Mouse (Mus musculus): ENCODE measurements around the gene Tbc1d2. TPM values are rescaled to one million over a fixed set of nuclear protein-coding genes. Genes with fewer than 3 reads are reported as not detected.

The Tbc1d2 gene
- polyA plus RNA-seq, 1 experiment from 2014 or later, result 6.7 TPM

- H3K27me3 ChIP-seq (replicated peaks; ENCODE audit: insufficient read depth, low read length), result no peaks in the 10 kb centered on the region
- no peak for DNase-seq (ENCODE audit: low spot score)
- TF ChIP-seq EP300 (IDR thresholded peaks at IDR 0.05) (no peak), CTCF (IDR thresholded peaks at IDR 0.05) (no peak)
- no peaks in the 10 kb centered on the region for H3K9me3 ChIP-seq (ENCODE audit: low read length)
- no peak overlapping the region for H3K27ac ChIP-seq (ENCODE audit: low read length)
- H3K36me3 ChIP-seq (ENCODE audit: insufficient read depth, low read length), result no peaks in the 10 kb centered on the region
- no peak overlapping the region for H3K4me3 ChIP-seq (ENCODE audit: low read depth, low read length)
- 53% methylated on average over 21 of the region's 22 CpGs for WGBS
- no peak for ATAC-seq
- H3K4me2 ChIP-seq (replicated peaks; ENCODE audit: low read depth, low read length), result no peak overlapping the region
- no peak overlapping the region for H3K9ac ChIP-seq (replicated peaks; ENCODE audit: low read depth)
- H3K4me1 ChIP-seq (ENCODE audit: insufficient read depth, low read depth, low read length), result 0 out of 2 replicates have a peak, but pooled peaks cover 5% of the 10 kb centered on the region
Observed at GRCm38 (mm10) chr4:46558672-46559667, 91.0 kb downstream of the Tbc1d2 start.

- WGBS, result 66% methylated on average over 3 of the region's 3 CpGs
- 0 out of 2 replicates have a peak, but pooled peaks cover 5% of the 10 kb centered on the region for H3K4me1 ChIP-seq (ENCODE audit: insufficient read depth, low read depth, low read length)
Observed at GRCm38 (mm10) chr4:46556933-46557332, 93.1 kb downstream of the Tbc1d2 start.

DNA sequence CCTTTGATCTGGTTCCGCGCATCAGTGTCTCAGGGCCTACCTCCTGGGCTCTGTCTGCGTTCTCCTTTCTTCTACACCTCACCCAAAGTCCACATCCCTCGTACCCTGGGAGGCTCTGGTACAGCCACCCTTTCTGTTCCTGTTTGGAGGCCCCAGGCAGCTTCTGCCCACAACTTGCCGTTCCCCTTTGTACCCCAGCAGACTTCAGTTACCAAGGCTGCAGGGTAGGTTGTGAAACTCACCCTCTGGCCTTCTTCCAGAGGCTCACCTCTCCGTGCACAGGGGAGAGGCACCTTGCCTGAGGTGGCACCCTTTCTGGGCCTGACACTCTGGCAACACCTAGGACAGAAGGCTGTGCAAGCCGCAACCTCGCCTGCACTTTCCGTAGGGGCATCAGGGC is 94.2 kb downstream of the Tbc1d2 start:
- WGBS, result 72% methylated on average over 9 of the region's 9 CpGs

More at GRCm38 (mm10) chr4:46556933-46557332, 93.1 kb downstream of the Tbc1d2 start:
- H3K4me2 ChIP-seq (replicated peaks; ENCODE audit: low read depth, low read length), result no peak overlapping the region
- H3K27me3 ChIP-seq (replicated peaks; ENCODE audit: insufficient read depth, low read length), result no peaks in the 10 kb centered on the region
- TF ChIP-seq EP300 (IDR thresholded peaks at IDR 0.05) (no peak), CTCF (IDR thresholded peaks at IDR 0.05) (no peak)
- H3K4me3 ChIP-seq (ENCODE audit: low read depth, low read length), result no peak overlapping the region
- no peak overlapping the region for H3K9ac ChIP-seq (replicated peaks; ENCODE audit: low read depth)
- H3K9me3 ChIP-seq (ENCODE audit: low read length), result no peaks in the 10 kb centered on the region
- no peak overlapping the region for H3K27ac ChIP-seq (ENCODE audit: low read length)
- no peaks in the 10 kb centered on the region for H3K36me3 ChIP-seq (ENCODE audit: insufficient read depth, low read length)
- DNase-seq (ENCODE audit: low spot score), result no peak
- ATAC-seq, result no peak

More for the DNA sequence above, 94.2 kb downstream of the Tbc1d2 start:
- Histone ChIP-seq H3K4me3 (ENCODE audit: low read depth, low read length) (no peak overlapping the region), H3K9ac (replicated peaks; ENCODE audit: low read depth) (no peak overlapping the region), H3K4me2 (replicated peaks; ENCODE audit: low read depth, low read length) (no peak overlapping the region), H3K4me1 (ENCODE audit: insufficient read depth, low read depth, low read length) (0 out of 2 replicates have a peak, but pooled peaks cover 5% of the 10 kb centered on the region), H3K36me3 (ENCODE audit: insufficient read depth, low read length) (no peaks in the 10 kb centered on the region), H3K27me3 (replicated peaks; ENCODE audit: insufficient read depth, low read length) (no peaks in the 10 kb centered on the region), H3K27ac (ENCODE audit: low read length) (no peak overlapping the region), H3K9me3 (ENCODE audit: low read length) (no peaks in the 10 kb centered on the region)
- DNase-seq (ENCODE audit: low spot score) (peak; percentile 68), ATAC-seq (peak; percentile 52)
- TF ChIP-seq EP300 (IDR thresholded peaks at IDR 0.05), result no peak
- TF ChIP-seq CTCF (IDR thresholded peaks at IDR 0.05), result no peak

Other genes starting within 250 kb of the Tbc1d2 start
- gene Hemgn, start 236.7 kb downstream of the Tbc1d2 start, polyA plus RNA-seq (2015; fragmentation: Nextera tagmentation; extraction: Ambion mirVana), result 0.73 and 1.0 TPM in 2 replicates
- gene Anp32b, start 199.3 kb downstream of the Tbc1d2 start, polyA plus RNA-seq (2015; fragmentation: Nextera tagmentation; extraction: Ambion mirVana), result 81.3 and 91.0 TPM in 2 replicates
- gene Nans, start 161.0 kb downstream of the Tbc1d2 start, polyA plus RNA-seq (2015; fragmentation: Nextera tagmentation; extraction: Ambion mirVana), result 48.2 and 52.4 TPM in 2 replicates
- gene Trim14, start 114.1 kb downstream of the Tbc1d2 start, polyA plus RNA-seq (2015; fragmentation: Nextera tagmentation; extraction: Ambion mirVana), result 5.2 and 5.4 TPM in 2 replicates
- 2.3 and 2.5 TPM in 2 replicates for gene Coro2a, start 48.0 kb downstream of the Tbc1d2 start, polyA plus RNA-seq (2015; fragmentation: Nextera tagmentation; extraction: Ambion mirVana)

Measured in lung, postnatal 0 days (tissue).